Comparison of ENCODE assay signal across 19 mouse cellular contexts in genomic region chr5:143627926-143628325, GRCm38 (mm10).
"Had no signal": no experiment of that assay in that cellular context is flagged by ENCODE, and none has a peak within 500 bp of the region (broad histone marks: within the 10 kb centered on the region; RNA-seq: fewer than 3 reads in every experiment).

No protein-coding gene starts in this region.

- H3K9ac ChIP-seq: limb, embryonic 12.5 days; limb, embryonic 15.5 days; midbrain, embryonic 12.5 days; midbrain, embryonic 15.5 days; neural tube, embryonic 12.5 days; neural tube, embryonic 15.5 days had no signal

- H3K27me3 ChIP-seq: limb, embryonic 12.5 days; limb, embryonic 15.5 days; midbrain, embryonic 12.5 days; midbrain, embryonic 15.5 days; neural tube, embryonic 12.5 days; neural tube, embryonic 15.5 days had no signal

- DNase-seq: kidney, adult 18-20 months; kidney, adult 9 months; kidney, postnatal 14 days; kidney, postnatal 4 days; left cerebral cortex, postnatal 4 days; right cerebral cortex, adult 18-20 months; right cerebral cortex, postnatal 14 days; right cerebral cortex, postnatal 4 days; spleen, adult 18-20 months; thymus, adult 18-20 months had no signal

- H3K4me3 ChIP-seq: limb, embryonic 12.5 days; limb, embryonic 15.5 days; midbrain, embryonic 12.5 days; midbrain, embryonic 15.5 days; neural tube, embryonic 12.5 days; neural tube, embryonic 15.5 days had no signal

- H3K9me3 ChIP-seq: limb, embryonic 15.5 days; midbrain, embryonic 12.5 days; midbrain, embryonic 15.5 days; neural tube, embryonic 12.5 days; neural tube, embryonic 15.5 days had no signal

- H3K36me3 ChIP-seq: limb, embryonic 15.5 days; midbrain, embryonic 12.5 days; midbrain, embryonic 15.5 days; neural tube, embryonic 12.5 days; neural tube, embryonic 15.5 days had no signal

- ATAC-seq: inflammation-experienced regulatory T-cells, adult 6 months; intestine, embryonic 16.5 days; midbrain, embryonic 15.5 days had no signal

- H3K4me2 ChIP-seq: limb, embryonic 12.5 days; limb, embryonic 15.5 days; midbrain, embryonic 12.5 days; midbrain, embryonic 15.5 days; neural tube, embryonic 12.5 days; neural tube, embryonic 15.5 days had no signal

- H3K27ac ChIP-seq: limb, embryonic 12.5 days; limb, embryonic 15.5 days; macrophage; midbrain, embryonic 12.5 days; midbrain, embryonic 15.5 days; neural tube, embryonic 12.5 days; neural tube, embryonic 15.5 days had no signal
